In genomic region chr1:155438525-155438924, GRCm38 (mm10) we compare ENCODE assay signal across 26 mouse cellular contexts. TPM values are rescaled to one million over a fixed set of nuclear protein-coding genes. Genes with fewer than 3 reads are reported as not detected.
DNase-seq lines count a peak whose midpoint lies in the region; ATAC-seq lines count a peak whose summit lies in the region.
"Had no signal": no experiment of that assay in that cellular context is flagged by ENCODE, and none has a peak within 500 bp of the region (broad histone marks: within the 10 kb centered on the region; RNA-seq: fewer than 3 reads in every experiment).

No protein-coding gene starts in this region.

- no peak overlapping the region for H3K4me2 ChIP-seq in lung, embryonic 15.5 days
- H3K4me2 ChIP-seq in intestine, embryonic 16.5 days (ENCODE audit: low read depth, low read length), result 0 out of 2 replicates have a peak overlapping the region, but pooled peaks have one; percentile 1
- no peak overlapping the region for H3K4me2 ChIP-seq in forebrain, embryonic 12.5 days
- H3K4me2 ChIP-seq: heart, embryonic 15.5 days; hindbrain, embryonic 12.5 days; limb, embryonic 15.5 days; liver, embryonic 15.5 days; neural tube, embryonic 12.5 days had no signal

- no peak overlapping the region for H3K9ac ChIP-seq in lung, embryonic 15.5 days
- H3K9ac ChIP-seq in intestine, embryonic 16.5 days (ENCODE audit: low read depth, low read length), result no peak overlapping the region
- H3K9ac ChIP-seq in forebrain, embryonic 12.5 days, result no peak overlapping the region
- H3K9ac ChIP-seq: heart, embryonic 15.5 days; hindbrain, embryonic 12.5 days; limb, embryonic 15.5 days; liver, embryonic 15.5 days; neural tube, embryonic 12.5 days had no signal

- H3K36me3 ChIP-seq in lung, embryonic 15.5 days, result no peaks in the 10 kb centered on the region
- H3K36me3 ChIP-seq in intestine, embryonic 16.5 days (ENCODE audit: control insufficient read depth, insufficient read depth, low read length), result no peaks in the 10 kb centered on the region
- H3K36me3 ChIP-seq in forebrain, embryonic 12.5 days (replicated peaks), result no peaks in the 10 kb centered on the region
- H3K36me3 ChIP-seq: heart, embryonic 15.5 days; hindbrain, embryonic 12.5 days; limb, embryonic 15.5 days; liver, embryonic 15.5 days; midbrain, embryonic 10.5 days; neural tube, embryonic 12.5 days had no signal

- no peaks in the 10 kb centered on the region for H3K9me3 ChIP-seq in lung, embryonic 15.5 days
- H3K9me3 ChIP-seq in intestine, embryonic 16.5 days (ENCODE audit: control insufficient read depth, low read length), result no peaks in the 10 kb centered on the region
- H3K9me3 ChIP-seq in forebrain, embryonic 12.5 days, result no peaks in the 10 kb centered on the region
- H3K9me3 ChIP-seq: heart, embryonic 15.5 days; hindbrain, embryonic 12.5 days; limb, embryonic 15.5 days; liver, embryonic 15.5 days; midbrain, embryonic 10.5 days; neural tube, embryonic 12.5 days had no signal

- DNase-seq in lung, postnatal 14 days, result no peak
- peak; percentile 82 for DNase-seq in ES-CJ7 (ENCODE audit: low read depth, low spot score)
- DNase-seq in WW6 (ENCODE audit: low read depth, low spot score), result peak; percentile 5
- DNase-seq: adrenal gland, adult 8-10 months; cerebellum, adult 8-10 months; cerebellum, postnatal 36 days; gastrocnemius, postnatal 10 days; heart, postnatal 36 days; kidney, adult 2 months; kidney, postnatal 36 days; lung, postnatal 10 days had no signal

- H3K4me3 ChIP-seq in lung, embryonic 15.5 days, result no peak overlapping the region
- no peak overlapping the region for H3K4me3 ChIP-seq in intestine, embryonic 16.5 days (ENCODE audit: low read length)
- H3K4me3 ChIP-seq in forebrain, embryonic 12.5 days (replicated peaks), result no peak overlapping the region
- H3K4me3 ChIP-seq: heart, embryonic 15.5 days; hindbrain, embryonic 12.5 days; limb, embryonic 15.5 days; liver, embryonic 15.5 days; midbrain, embryonic 10.5 days; myocyte; neural tube, embryonic 12.5 days had no signal

- no peak for ATAC-seq in lung, embryonic 15.5 days (ENCODE audit: borderline replicate concordance, extremely low read depth, low FRiP score, low TSS enrichment)
- ATAC-seq in intestine, embryonic 16.5 days, result peak; percentile 92
- ATAC-seq in CD4-positive, CD25-positive, alpha-beta regulatory T cell, adult 4 months, result no peak
- no peak for ATAC-seq in forebrain, embryonic 12.5 days (ENCODE audit: low FRiP score)
- ATAC-seq in erythroid progenitor cell, adult 5-6 weeks (replicated peaks; ENCODE audit: low FRiP score, poor library complexity, severe bottlenecking), result no peak
- ATAC-seq: activated CD4-positive, CD25-positive, alpha-beta regulatory T cell, adult 4 months; forebrain, embryonic 16.5 days; Patski had no signal

- peak overlapping the region; percentile 31; the same call in 1 of the 2 replicates for H3K27ac ChIP-seq in lung, embryonic 15.5 days
- no peak overlapping the region for H3K27ac ChIP-seq in intestine, embryonic 16.5 days (ENCODE audit: low read length)
- no peak overlapping the region for H3K27ac ChIP-seq in forebrain, embryonic 12.5 days
- H3K27ac ChIP-seq: heart, embryonic 15.5 days; hindbrain, embryonic 12.5 days; limb, embryonic 15.5 days; liver, embryonic 15.5 days; midbrain, embryonic 10.5 days; neural tube, embryonic 12.5 days had no signal

- H3K4me1 ChIP-seq in lung, embryonic 15.5 days, result peaks cover 3% of the 10 kb centered on the region; the same call in 1 of the 2 replicates
- H3K4me1 ChIP-seq in intestine, embryonic 16.5 days (ENCODE audit: control insufficient read depth, insufficient read depth, low read length), result no peaks in the 10 kb centered on the region; the same call in 1 of the 2 replicates
- peaks cover 17% of the 10 kb centered on the region; the same call in 1 of the 2 replicates for H3K4me1 ChIP-seq in forebrain, embryonic 12.5 days
- H3K4me1 ChIP-seq: heart, embryonic 15.5 days; limb, embryonic 15.5 days; neural tube, embryonic 12.5 days had no signal

- WGBS in lung, embryonic 15.5 days, result 33% methylated on average over 3 of the region's 3 CpGs
- WGBS in intestine, embryonic 16.5 days, result 28% methylated on average over 3 of the region's 3 CpGs
- 54% methylated on average over 3 of the region's 3 CpGs for WGBS in forebrain, embryonic 12.5 days

- H3K27me3 ChIP-seq in lung, embryonic 15.5 days, result no peaks in the 10 kb centered on the region
- H3K27me3 ChIP-seq in intestine, embryonic 16.5 days (replicated peaks; ENCODE audit: control insufficient read depth, insufficient read depth, low read length), result no peaks in the 10 kb centered on the region
- H3K27me3 ChIP-seq in forebrain, embryonic 12.5 days, result no peaks in the 10 kb centered on the region
- H3K27me3 ChIP-seq: heart, embryonic 15.5 days; hindbrain, embryonic 12.5 days; limb, embryonic 15.5 days; neural tube, embryonic 12.5 days had no signal

RNA-seq across cellular contexts. Expression of gene Xpr1, which starts 21.3 kb away (rescaled TPM):
- 7.5 and 8.7 TPM in 2 replicates for polyA plus RNA-seq in lung, embryonic 15.5 days (2015; fragmentation: Nextera tagmentation; extraction: Ambion mirVana)
- polyA plus RNA-seq in intestine, embryonic 16.5 days (2015; fragmentation: Nextera tagmentation; extraction: Ambion mirVana), result 6.7 TPM in 2 replicates
- polyA plus RNA-seq in CD4-positive, CD25-positive, alpha-beta regulatory T cell, adult 4 months (2017; shearing (Covaris generic)), result 10 to 100 TPM; 18.0 to 20.9 TPM
- 32.7 and 34.8 TPM in 2 replicates for polyA plus RNA-seq in forebrain, embryonic 12.5 days (2016; fragmentation: Nextera tagmentation; extraction: Ambion mirVana)
- total RNA-seq in erythroid progenitor cell, adult 5-6 weeks (2015; ENCODE audit: low replicate concordance), result 31.0 and 38.1 TPM in 2 replicates
- 15.9 and 28.3 TPM in 2 replicates for total RNA-seq in erythroid progenitor cell, adult 5-6 weeks (2017; ENCODE audit: low replicate concordance)
